Mouse (Mus musculus) spleen, adult 2 months (tissue): ENCODE measurements around the gene Selenow. TPM values are rescaled to one million over a fixed set of nuclear protein-coding genes. Genes with fewer than 3 reads are reported as not detected.

Experiments
- DNase-seq, 2 experiments: peaks; one replicate each; pipeline versions ENCODE4 v3.0.0 to v3.0.0-alpha.2; 2012 to 2021; ENCODE audit warnings: low spot score in 2 of 2, low read depth in 1 of 2
- H3K27ac ChIP-seq: fragments of 200-500 bp; 2 replicates; pipeline ENCODE4 v1.5.1; 2012; ENCODE audit warnings: low read length, inconsistent platforms; ENCODE audit not compliant: insufficient read depth
- H3K27me3 ChIP-seq: fragments of 200-500 bp; 2 replicates; pipeline ENCODE4 v1.6.1; 2012; ENCODE audit warnings: mild to moderate bottlenecking, moderate library complexity, low read length, inconsistent platforms; ENCODE audit not compliant: control insufficient read depth, insufficient read depth
- H3K36me3 ChIP-seq: fragments of 200-500 bp; 2 replicates; pipeline ENCODE4 v1.6.1; 2012; ENCODE audit warnings: mild to moderate bottlenecking, low read length, inconsistent platforms; ENCODE audit not compliant: control insufficient read depth, insufficient read depth
- H3K4me1 ChIP-seq: fragments of 200-500 bp; 2 replicates; pipeline ENCODE4 v1.6.1; 2011; ENCODE audit warnings: inconsistent platforms; ENCODE audit not compliant: control insufficient read depth, insufficient read depth, insufficient read length
- H3K4me3 ChIP-seq: fragments of 200-500 bp; 2 replicates; pipeline ENCODE4 v1.5.1; 2011; ENCODE audit warnings: mild to moderate bottlenecking, inconsistent platforms; ENCODE audit not compliant: insufficient read depth, insufficient read length; ENCODE audit errors: extremely low read depth
- CTCF ChIP-seq: fragments of 200-500 bp; IDR thresholded peaks from 2 replicates; pipeline ENCODE4 v1.5.1; 2011; ENCODE audit warnings: mild to moderate bottlenecking, inconsistent platforms; ENCODE audit not compliant: insufficient read depth, insufficient read length, insufficient replicate concordance; ENCODE audit errors: extremely low read depth
- POLR2A ChIP-seq: fragments of 200-500 bp; IDR thresholded peaks from 2 replicates; pipeline ENCODE4 v1.6.1; 2011; ENCODE audit warnings: low read depth, low read length, inconsistent platforms
- WGBS: fragments of 180-500 bp; shearing (Covaris S2); methylation state at CpG from one replicate; pipeline ENCODE4 v1.1.7; 2018; 5-methylcytosine and 5-hydroxymethylcytosine counted together
- polyA plus RNA-seq: library from polyadenylated mRNA; depleted of rRNA; stranded (reverse); fragments of >200 nt; gene quantifications from 2 replicates; pipeline ENCODE4 v1.2.3, GENCODE M21; 2012

The Selenow gene
- polyA plus RNA-seq, 1 experiment: 210 TPM

- H3K4me3 ChIP-seq: no peak overlapping the region
- no peaks in the 10 kb centered on the region for H3K36me3 ChIP-seq
- 81% methylated on average over 5 of the region's 5 CpGs for WGBS
- no peaks in the 10 kb centered on the region; the same call in 1 of the 2 replicates for H3K4me1 ChIP-seq
- DNase-seq: no peak
- no peak for TF ChIP-seq CTCF
- no peak for TF ChIP-seq POLR2A
- H3K27me3 ChIP-seq: no peaks in the 10 kb centered on the region
- H3K27ac ChIP-seq: no peak overlapping the region
These were observed 11.7 kb downstream of the Selenow start for GRCm38 (mm10) chr7:15910521-15910920.

DNA sequence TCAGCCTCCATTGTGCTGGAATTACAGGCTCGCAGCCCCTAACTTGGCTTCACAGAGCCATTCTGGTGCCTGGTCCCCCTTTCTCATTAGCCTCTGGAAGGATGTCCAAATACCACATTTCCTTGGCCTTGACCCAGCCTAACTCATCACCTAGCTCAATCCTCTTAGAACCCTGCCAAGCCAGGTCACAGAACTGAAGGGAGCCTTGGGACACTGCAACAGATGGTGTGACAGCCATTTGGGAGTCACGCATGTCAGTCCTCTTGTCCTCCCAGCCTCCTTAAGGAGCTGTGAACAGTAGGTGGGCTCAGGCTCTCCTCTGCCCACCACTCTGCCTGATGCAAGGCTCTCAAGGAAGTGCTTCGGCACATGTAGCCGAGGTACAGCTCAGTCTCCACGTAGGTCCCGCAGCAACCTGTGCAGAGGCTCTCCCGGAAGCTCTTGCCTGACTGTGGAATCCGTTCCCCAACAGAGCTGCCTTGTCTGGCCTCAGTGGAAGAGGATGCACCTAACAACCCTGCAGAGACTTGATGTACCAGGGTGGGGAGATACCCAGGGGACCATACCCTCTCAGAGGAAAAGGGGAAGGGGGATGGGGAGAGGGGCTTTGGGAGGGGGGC, 14.1 kb downstream of the Selenow start:
- H3K27me3 ChIP-seq: no peaks in the 10 kb centered on the region
- no peaks in the 10 kb centered on the region for H3K36me3 ChIP-seq
- no peak for TF ChIP-seq CTCF
- no peak for TF ChIP-seq POLR2A
- H3K4me3 ChIP-seq: no peak overlapping the region
- DNase-seq: no peak
- H3K27ac ChIP-seq: no peak overlapping the region
- WGBS: 81% methylated on average over 8 of the region's 8 CpGs
- H3K4me1 ChIP-seq: no peaks in the 10 kb centered on the region; the same call in 1 of the 2 replicates

DNA sequence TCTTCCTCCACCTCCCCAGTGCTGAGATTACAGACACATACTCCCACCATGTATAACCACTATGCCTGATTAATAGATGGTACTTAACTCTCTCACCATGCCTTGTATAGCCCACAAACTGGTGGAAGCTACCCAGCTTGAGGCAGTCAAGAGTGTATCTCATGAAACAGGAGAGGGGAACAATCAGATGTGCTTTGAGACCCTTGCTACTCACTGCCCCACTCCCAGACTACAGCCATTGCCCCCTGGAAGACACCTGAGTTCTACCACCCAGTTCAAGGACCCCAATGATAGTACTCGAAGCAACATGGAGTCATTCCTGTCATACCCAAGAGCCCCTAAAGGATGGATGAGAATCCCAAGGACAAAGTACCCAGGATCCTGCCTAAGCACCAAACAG, 15.6 kb downstream of the Selenow start:
- no peak for DNase-seq
- H3K27ac ChIP-seq: no peak overlapping the region
- WGBS: 91% methylated on average over 1 of the region's 1 CpGs
- no peak for TF ChIP-seq POLR2A
- no peak for TF ChIP-seq CTCF
- no peaks in the 10 kb centered on the region; the same call in 1 of the 2 replicates for H3K4me1 ChIP-seq
- no peak overlapping the region for H3K4me3 ChIP-seq
- no peaks in the 10 kb centered on the region for H3K27me3 ChIP-seq
- H3K36me3 ChIP-seq: no peaks in the 10 kb centered on the region

DNA sequence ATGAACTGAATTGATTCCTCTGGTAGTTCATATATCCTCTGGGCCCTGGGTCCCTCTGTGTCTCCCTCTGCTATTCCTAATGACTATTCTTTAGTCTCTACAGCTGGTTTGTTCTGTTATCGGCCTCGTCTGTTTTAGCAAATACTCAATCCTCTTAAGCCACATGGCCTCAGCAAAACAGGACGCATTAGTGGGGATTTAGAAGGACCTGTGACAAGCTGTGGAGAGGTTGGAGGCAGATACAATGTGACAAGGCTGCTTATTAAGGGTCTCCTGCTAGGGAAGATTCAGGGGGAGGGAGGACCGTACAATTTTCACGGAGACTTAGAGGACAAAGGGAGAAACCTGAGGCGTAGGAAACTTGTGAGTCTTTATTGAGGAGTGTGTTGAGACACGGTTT, 16.3 kb downstream of the Selenow start:
- H3K36me3 ChIP-seq: no peaks in the 10 kb centered on the region
- H3K27ac ChIP-seq: no peak overlapping the region
- no peak overlapping the region for H3K4me3 ChIP-seq
- no peaks in the 10 kb centered on the region; the same call in 1 of the 2 replicates for H3K4me1 ChIP-seq
- 86% methylated on average over 7 of the region's 7 CpGs for WGBS
- no peak for DNase-seq
- TF ChIP-seq CTCF: no peak
- no peak for TF ChIP-seq POLR2A
- no peaks in the 10 kb centered on the region for H3K27me3 ChIP-seq

- no peak overlapping the region for H3K4me3 ChIP-seq
- no peak overlapping the region for H3K27ac ChIP-seq
- no peak for TF ChIP-seq CTCF
- TF ChIP-seq POLR2A: no peak
- DNase-seq: no peak
- H3K4me1 ChIP-seq: no peaks in the 10 kb centered on the region
- H3K36me3 ChIP-seq: no peaks in the 10 kb centered on the region
- H3K27me3 ChIP-seq: no peaks in the 10 kb centered on the region
- 59% methylated on average over 9 of the region's 9 CpGs for WGBS
These were observed 20.7 kb downstream of the Selenow start for GRCm38 (mm10) chr7:15901366-15902048.

- TF ChIP-seq CTCF (no peak), POLR2A (no peak)
- Histone ChIP-seq H3K4me3 (no peak overlapping the region), H3K27me3 (no peaks in the 10 kb centered on the region), H3K4me1 (no peaks in the 10 kb centered on the region), H3K36me3 (no peaks in the 10 kb centered on the region), H3K27ac (no peak overlapping the region)
- WGBS: 79% methylated on average over 1 of the region's 1 CpGs
- no peak for DNase-seq
These were observed 28.0 kb downstream of the Selenow start for GRCm38 (mm10) chr7:15894251-15894650.

DNA sequence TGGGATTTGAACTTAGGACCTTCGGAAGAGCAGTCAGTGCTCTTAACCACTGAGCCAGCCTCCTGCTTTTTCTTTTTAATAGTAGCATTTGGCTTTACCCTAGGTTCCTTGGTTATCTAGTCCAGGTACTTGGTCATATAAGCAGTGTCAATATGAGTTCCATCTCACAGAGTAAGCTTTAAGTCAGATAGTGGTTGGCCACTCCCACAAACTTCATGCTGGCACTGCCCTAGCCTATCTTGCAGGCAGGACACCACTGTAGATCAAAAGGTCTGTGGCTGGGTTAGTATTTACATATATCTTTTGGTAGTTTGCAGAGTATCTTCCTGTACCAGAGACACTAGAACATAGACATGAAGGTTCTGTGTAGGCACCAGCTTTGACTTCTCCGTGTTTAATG, 38.1 kb downstream of the Selenow start:
- no peak overlapping the region for H3K27ac ChIP-seq
- DNase-seq: no peak
- WGBS: 86% methylated on average over 2 of the region's 2 CpGs
- H3K36me3 ChIP-seq: no peaks in the 10 kb centered on the region
- no peaks in the 10 kb centered on the region for H3K27me3 ChIP-seq
- no peak overlapping the region for H3K4me3 ChIP-seq
- H3K4me1 ChIP-seq: no peaks in the 10 kb centered on the region
- TF ChIP-seq CTCF: no peak
- no peak for TF ChIP-seq POLR2A
